Mouse (Mus musculus) C2C12 (cell line): ENCODE measurements at regions not wholly inside any gene's neighbourhood (a gene's known extent, or its start where the extent isn't known, plus 50 kb on each side); places are given as distances from the start of the nearest gene placed in this dataset.

ENCODE experiments used
- H3K27me3 ChIP-seq: one replicate; pipeline ENCODE4 v1.6.1; 2011; ENCODE audit not compliant: control insufficient read depth, insufficient read depth, insufficient read length
- H3K36me3 ChIP-seq: one replicate; pipeline ENCODE4 v1.6.1; 2011; ENCODE audit not compliant: control insufficient read depth, insufficient read depth
- H3K4me3 ChIP-seq: one replicate; pipeline ENCODE4 v1.5.1; 2011; ENCODE audit warnings: mild to moderate bottlenecking, control low read depth; ENCODE audit not compliant: poor library complexity, insufficient read depth, severe bottlenecking
- H3K79me2 ChIP-seq: one replicate; pipeline ENCODE4 v1.6.1; 2011; ENCODE audit not compliant: control insufficient read depth, insufficient read depth
- H3K79me3 ChIP-seq: one replicate; pipeline ENCODE4 v1.6.1; 2011; ENCODE audit warnings: low read depth, control low read depth
- H3ac ChIP-seq: one replicate; pipeline ENCODE3; 2011; ENCODE audit warnings: low read depth; ENCODE audit not compliant: control insufficient read depth, insufficient read length
- CEBPB ChIP-seq: IDR thresholded peaks from one replicate; pipeline ENCODE4 v1.6.1; 2011; ENCODE audit warnings: low read depth, mild to moderate bottlenecking, control low read depth, moderate library complexity
- CTCF ChIP-seq: IDR thresholded peaks from one replicate; pipeline ENCODE4 v1.5.1; 2011; ENCODE audit not compliant: control insufficient read depth, insufficient read depth, insufficient read length
- FOSL1 ChIP-seq: IDR thresholded peaks from one replicate; pipeline ENCODE4 v1.8.0; 2011; ENCODE audit warnings: mild to moderate bottlenecking, low read length; ENCODE audit not compliant: poor library complexity, insufficient read depth, severe bottlenecking
- MAX ChIP-seq: IDR thresholded peaks from one replicate; pipeline ENCODE4 v1.6.1; 2011; ENCODE audit warnings: mild to moderate bottlenecking, control low read depth
- MYOD1 ChIP-seq: IDR thresholded peaks from one replicate; pipeline ENCODE4 v1.6.1; 2011; ENCODE audit warnings: low read depth; ENCODE audit not compliant: control insufficient read depth, insufficient read length
- MYOG ChIP-seq: IDR thresholded peaks from one replicate; pipeline ENCODE4 v1.6.1; 2011; ENCODE audit not compliant: control insufficient read depth, insufficient read length; ENCODE audit errors: extremely low read depth
- USF1 ChIP-seq: IDR thresholded peaks from one replicate; pipeline ENCODE4 v1.6.1; 2011; ENCODE audit warnings: low read depth, mild to moderate bottlenecking, control low read depth, moderate library complexity

DNA sequence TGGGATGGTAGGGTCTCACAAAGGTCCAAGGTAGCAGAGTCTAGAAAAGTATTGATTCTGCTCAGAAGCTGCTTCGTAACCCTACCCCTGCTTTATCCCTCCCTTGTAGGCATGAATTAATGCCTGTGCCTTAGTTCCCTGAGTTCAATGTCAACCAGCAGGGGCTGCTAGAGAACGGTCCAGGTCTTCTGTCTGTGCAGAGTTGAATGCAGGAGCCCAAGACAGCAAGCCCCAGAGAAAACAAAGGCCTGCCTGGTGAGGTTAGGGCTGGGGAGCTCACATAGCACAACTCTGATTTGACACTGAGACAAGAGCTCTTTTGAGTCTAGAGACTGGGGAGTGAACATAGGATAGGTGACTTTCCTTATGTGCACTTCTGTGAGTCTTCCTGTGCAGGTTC is 56.6 kb downstream of the Olig3 start:
- no peaks in the 10 kb centered on the region for H3K36me3 ChIP-seq
- no peaks in the 10 kb centered on the region for H3K79me2 ChIP-seq
- TF ChIP-seq MYOG (no peak), CTCF (no peak), MAX (no peak), MYOD1 (no peak), FOSL1 (no peak), CEBPB (no peak), USF1 (no peak)
- no peak overlapping the region for H3K4me3 ChIP-seq
- no peak overlapping the region for H3ac ChIP-seq
- no peaks in the 10 kb centered on the region for H3K79me3 ChIP-seq
- H3K27me3 ChIP-seq = no peaks in the 10 kb centered on the region

DNA sequence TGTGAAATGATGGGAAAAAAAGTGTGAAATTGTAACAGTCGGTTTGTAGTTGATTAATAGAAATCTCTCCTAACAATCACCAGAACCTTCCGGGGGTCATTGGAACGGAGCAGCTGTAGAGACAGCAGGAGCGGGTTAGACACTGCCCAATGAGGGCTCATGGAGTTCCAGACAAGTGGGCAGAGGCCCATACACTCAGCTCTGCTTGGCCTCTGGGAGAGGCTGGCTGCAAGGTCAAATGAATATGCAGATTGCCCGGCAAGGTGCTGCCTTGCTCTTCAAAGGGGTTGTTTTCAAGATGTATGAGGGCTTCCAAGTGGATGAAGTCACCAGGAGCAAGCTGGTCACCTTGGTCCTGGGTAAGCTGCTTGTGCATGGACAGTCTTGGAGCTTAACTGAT is 57.6 kb downstream of the Olig3 start:
- H3K79me3 ChIP-seq = no peaks in the 10 kb centered on the region
- no peaks in the 10 kb centered on the region for H3K79me2 ChIP-seq
- no peak for TF ChIP-seq CTCF
- no peak for TF ChIP-seq USF1
- TF ChIP-seq MYOD1 = no peak
- no peak for TF ChIP-seq CEBPB
- TF ChIP-seq MAX = no peak
- TF ChIP-seq MYOG = no peak
- TF ChIP-seq FOSL1 = no peak
- no peaks in the 10 kb centered on the region for H3K36me3 ChIP-seq
- H3ac ChIP-seq = no peak overlapping the region
- no peaks in the 10 kb centered on the region for H3K27me3 ChIP-seq
- H3K4me3 ChIP-seq = no peak overlapping the region

DNA sequence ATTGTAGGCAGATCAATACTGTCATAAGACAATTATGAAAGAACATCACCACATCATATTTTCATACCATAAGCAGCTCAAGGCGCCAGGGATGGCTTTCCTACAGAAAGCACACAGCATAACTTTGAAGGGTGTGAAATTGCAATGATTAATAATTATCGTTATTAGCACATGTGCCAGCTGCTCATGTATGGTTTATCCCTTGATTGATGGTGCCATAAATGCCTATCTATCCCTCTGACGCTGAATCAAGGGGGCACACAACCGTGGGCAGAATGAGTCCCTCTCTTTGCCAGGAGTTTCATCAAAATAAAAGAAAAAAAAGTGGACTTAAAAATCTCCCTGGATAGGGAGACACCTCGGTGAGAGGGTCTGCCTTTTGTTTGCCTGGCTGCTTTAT is 58.5 kb downstream of the Olig3 start:
- no peak overlapping the region for H3K4me3 ChIP-seq
- TF ChIP-seq MYOD1 (no peak), CEBPB (no peak), USF1 (no peak), MAX (no peak), FOSL1 (no peak), CTCF (no peak), MYOG (no peak)
- no peaks in the 10 kb centered on the region for H3K36me3 ChIP-seq
- H3K27me3 ChIP-seq = no peaks in the 10 kb centered on the region
- no peak overlapping the region for H3ac ChIP-seq
- H3K79me2 ChIP-seq = no peaks in the 10 kb centered on the region
- no peaks in the 10 kb centered on the region for H3K79me3 ChIP-seq

DNA sequence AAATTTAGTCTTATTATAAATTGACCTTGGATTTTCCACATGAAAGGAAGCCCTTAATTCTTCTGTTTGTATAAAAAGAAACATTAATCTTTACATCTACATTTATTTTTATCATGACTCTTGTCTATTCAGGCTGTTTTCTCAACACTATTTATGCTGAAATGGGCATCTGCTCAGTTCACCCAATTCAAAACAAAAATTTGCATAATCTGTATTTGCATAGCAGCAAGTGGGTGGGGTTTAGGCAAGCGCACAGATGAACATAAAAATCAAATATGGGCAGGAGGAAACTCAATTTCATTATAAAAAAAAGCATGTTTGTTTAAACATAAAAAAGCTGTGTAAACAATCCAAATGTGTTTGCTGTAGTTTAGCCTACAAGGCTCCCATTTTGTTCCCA is 67.7 kb downstream of the Olig3 start:
- H3K4me3 ChIP-seq = no peak overlapping the region
- TF ChIP-seq CEBPB = no peak
- no peak for TF ChIP-seq FOSL1
- no peak for TF ChIP-seq CTCF
- no peak for TF ChIP-seq USF1
- TF ChIP-seq MAX = no peak
- TF ChIP-seq MYOD1 = no peak
- no peak for TF ChIP-seq MYOG
- H3K79me3 ChIP-seq = no peaks in the 10 kb centered on the region
- no peaks in the 10 kb centered on the region for H3K79me2 ChIP-seq
- H3K36me3 ChIP-seq = no peaks in the 10 kb centered on the region
- no peak overlapping the region for H3ac ChIP-seq
- H3K27me3 ChIP-seq = no peaks in the 10 kb centered on the region

DNA sequence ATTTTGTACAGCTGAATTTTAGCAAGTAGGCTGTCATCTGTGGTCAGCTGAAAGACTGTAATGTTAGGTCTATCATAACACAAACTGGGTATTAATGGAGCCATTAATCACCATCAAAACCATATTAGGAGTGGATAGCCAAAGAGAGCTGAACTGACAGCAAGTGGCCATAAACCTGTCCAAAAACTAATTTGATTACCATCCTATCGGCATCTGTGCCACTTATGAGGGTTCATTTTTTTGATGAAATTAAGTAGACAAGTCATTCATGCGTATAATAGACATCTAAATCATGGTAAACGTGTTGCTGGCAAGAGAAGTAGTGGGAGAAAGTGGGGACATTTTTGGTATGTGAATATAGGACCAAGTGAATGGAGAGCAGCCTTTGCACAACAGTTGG is 68.6 kb downstream of the Olig3 start:
- H3K79me3 ChIP-seq = no peaks in the 10 kb centered on the region
- no peaks in the 10 kb centered on the region for H3K79me2 ChIP-seq
- no peak overlapping the region for H3K4me3 ChIP-seq
- H3K27me3 ChIP-seq = no peaks in the 10 kb centered on the region
- no peaks in the 10 kb centered on the region for H3K36me3 ChIP-seq
- no peak overlapping the region for H3ac ChIP-seq
- TF ChIP-seq CEBPB = no peak
- no peak for TF ChIP-seq MYOD1
- TF ChIP-seq FOSL1 = no peak
- no peak for TF ChIP-seq CTCF
- no peak for TF ChIP-seq MAX
- TF ChIP-seq USF1 = no peak
- TF ChIP-seq MYOG = no peak

DNA sequence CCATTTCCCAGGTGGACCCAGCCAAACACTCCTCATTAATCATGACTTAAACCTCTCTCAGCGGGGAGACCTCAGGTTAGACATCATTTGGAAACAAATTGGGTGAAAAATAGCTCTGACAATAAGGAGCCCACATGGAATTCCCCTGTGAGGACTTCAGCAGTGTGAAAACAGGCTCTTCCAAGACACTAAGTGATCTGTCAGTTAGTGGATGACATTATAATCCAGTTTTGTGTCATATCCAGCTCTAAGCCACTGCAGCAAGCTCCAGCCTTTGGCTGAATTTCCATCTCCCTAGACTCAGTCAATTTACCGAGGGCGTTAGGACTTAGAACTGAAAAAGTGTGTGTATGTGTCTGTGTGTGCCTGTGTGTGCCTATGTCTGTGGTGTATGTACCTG is 70.5 kb downstream of the Olig3 start:
- Histone ChIP-seq H3K79me3 (no peaks in the 10 kb centered on the region), H3K36me3 (no peaks in the 10 kb centered on the region), H3ac (no peak overlapping the region), H3K4me3 (no peak overlapping the region), H3K27me3 (no peaks in the 10 kb centered on the region), H3K79me2 (no peaks in the 10 kb centered on the region)
- TF ChIP-seq CEBPB (no peak), FOSL1 (no peak), CTCF (no peak), USF1 (no peak), MYOD1 (no peak), MYOG (no peak), MAX (no peak)
